Mouse (Mus musculus) left cerebral cortex, adult 9 months (tissue): Measurements from ENCODE around the gene Ror1.

Experiments used
- DNase-seq, 2 experiments: peaks; one replicate each; pipeline ENCODE4 v3.0.0; 2022; ENCODE audit warnings: low spot score in 2 of 2

The Ror1 gene

GRCm38 (mm10) chr4:100307365-100307764 lies 211.8 kb downstream of the Ror1 start:
- DNase-seq, result no peak

- peak in 1 of 2 experiments; percentile 2 for DNase-seq
Observed at GRCm38 (mm10) chr4:100311775-100312537, 216.4 kb downstream of the Ror1 start.

DNA sequence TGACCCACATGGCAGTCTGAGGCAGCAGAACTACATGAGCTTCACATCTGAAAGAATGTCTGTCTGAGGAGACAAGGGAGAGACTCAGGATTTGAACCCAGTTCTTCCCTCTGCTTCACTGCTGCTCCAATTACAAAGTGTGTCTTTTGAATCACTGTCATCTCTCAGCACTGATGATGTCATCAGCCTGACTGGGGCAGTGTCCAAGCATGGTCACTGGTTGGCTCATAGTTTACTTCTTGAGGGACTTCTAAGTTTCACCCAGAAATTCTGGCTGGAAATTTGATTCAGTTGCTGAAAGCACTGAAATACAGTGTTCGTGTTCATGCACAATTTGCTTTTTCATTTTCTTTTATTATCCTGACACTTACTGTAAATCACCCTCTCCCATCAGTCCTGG lies 219.5 kb downstream of the Ror1 start:
- no peak for DNase-seq

DNA sequence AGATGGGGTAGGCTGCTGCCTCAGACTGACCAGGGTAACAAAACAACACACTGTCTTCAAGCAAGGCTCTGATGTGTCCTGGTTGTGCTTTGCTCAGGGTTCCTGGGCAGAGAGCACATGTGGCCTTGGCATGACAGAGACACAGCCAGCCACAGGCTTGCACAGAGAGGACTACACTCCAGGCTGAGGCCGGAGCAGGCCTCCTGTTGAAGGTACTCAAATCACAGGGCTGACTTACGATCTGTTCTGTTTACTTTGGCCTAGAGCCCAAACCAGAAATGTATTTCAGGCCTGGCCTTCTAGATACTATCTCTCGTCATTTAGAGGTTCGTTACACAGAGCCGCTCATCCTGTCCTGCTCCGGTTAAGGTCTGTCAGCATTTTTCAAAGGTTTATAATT lies 226.2 kb downstream of the Ror1 start:
- no peak for DNase-seq

DNA sequence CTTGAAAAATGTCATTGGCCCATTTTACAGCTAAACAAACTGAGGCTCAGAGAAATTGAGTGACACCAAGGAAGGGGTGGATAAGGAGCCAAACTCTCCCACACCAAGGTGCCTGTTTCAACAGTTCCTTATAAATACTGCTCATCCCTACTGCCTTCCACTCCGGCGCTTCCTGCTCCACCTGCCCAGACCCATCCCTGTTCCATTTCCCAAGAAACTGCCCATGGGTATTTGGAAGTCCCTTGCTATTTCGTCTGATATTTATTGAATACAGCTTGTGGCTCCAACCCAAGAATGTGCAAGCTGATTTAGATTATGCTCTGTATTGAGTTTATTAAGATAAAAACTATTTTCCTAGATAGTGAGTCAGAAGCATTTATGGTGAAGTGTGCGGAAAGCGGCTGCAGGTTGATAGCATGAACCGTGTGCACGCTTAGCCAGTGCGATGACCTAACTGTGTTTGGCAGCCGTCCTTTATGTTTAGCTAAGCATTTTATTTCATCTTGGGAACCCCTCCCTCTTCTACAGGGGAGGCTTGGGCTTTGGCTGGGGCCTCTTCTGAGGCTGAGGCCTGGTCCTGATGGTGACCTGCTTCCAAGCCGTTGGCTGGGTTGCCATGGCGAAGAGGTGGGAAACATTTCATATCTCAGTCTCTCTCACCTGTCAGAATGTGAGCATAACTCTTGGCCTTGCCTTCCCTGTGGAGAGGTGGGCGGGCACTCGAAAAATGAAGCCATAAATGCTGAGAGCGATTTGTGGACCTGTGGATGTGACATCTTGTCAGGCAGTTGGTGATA lies 229.3 kb downstream of the Ror1 start:
- DNase-seq, result no peak

GRCm38 (mm10) chr4:100328361-100328970 lies 232.9 kb downstream of the Ror1 start:
- DNase-seq, result no peak

DNA sequence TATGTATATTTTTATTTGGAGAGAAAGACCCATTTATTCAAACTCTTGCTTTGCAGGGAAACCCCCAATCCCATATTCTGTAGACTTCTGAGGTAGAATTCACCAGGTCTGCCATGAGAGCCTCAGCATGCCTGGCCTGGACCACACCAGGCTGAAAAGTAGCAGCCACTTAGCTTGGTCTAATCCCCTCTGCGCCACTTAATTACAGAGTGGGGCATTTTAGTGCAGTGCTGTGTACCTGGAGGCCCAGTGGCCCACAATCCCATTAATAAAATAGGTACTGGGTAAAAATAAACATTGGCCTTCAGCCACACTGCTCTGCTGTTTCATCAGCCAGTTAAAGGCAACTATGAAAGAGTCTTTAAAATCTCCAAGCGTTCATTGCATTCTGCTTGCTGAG lies 239.6 kb downstream of the Ror1 start:
- DNase-seq, result no peak

- no peak for DNase-seq
Observed at GRCm38 (mm10) chr4:100347791-100348190, 252.2 kb downstream of the Ror1 start.

DNA sequence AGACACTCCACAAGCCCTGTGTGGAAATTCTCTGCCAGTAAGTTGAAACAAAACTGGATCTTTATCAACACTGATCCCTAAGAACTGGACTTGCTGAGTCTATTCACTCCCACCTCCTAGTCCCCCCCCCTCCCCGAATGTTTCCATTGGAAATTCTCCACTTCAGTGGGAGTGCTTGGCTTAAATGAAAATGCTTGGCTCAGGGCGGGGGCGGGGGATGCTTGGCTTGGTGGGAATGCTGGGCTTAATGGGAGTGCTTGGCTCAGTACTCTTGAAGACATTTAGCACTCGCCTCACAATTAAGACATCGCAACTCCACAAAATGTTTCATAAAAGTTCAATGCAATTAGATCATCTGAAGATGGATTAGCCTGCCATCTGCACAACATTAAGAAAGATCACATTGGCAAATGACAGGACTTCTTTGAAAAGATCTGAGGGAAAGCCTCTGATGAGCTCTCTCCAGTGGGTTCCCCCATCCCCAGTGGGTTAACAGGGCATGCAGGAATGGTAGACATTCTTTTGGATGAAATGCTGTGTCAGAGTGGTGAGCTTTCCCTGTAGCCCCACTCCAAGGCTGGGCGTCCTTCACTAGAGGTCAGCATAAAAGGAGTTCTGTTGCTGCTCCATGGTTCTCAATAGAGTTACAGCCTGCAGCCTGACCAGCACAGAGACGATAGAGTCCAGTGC lies 254.7 kb downstream of the Ror1 start:
- DNase-seq, result no peak

DNA sequence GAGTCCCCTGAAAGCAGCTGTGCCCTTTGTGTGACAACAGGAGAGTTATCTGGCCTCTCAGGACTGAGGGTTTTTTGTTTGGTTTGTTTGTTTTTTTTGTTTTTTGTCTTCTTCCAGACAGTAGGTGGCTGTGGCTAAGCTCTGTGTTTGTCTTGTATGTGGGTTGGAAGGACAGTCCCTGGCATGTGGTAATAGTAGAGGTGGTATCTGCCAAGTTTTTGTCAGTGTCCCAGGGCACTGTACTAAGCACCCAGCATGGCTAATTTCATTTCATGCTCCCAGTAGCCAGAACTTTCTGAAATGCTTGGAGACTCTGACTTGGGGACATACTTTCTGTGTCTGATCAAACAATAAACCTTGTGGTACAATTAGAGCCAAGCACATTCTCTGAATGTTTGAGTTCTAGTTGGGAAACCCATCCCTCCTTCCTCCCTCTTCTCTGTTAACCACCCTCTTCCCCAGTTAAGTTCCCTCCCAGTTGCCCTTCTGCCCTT lies 256.3 kb downstream of the Ror1 start:
- no peak for DNase-seq

DNA sequence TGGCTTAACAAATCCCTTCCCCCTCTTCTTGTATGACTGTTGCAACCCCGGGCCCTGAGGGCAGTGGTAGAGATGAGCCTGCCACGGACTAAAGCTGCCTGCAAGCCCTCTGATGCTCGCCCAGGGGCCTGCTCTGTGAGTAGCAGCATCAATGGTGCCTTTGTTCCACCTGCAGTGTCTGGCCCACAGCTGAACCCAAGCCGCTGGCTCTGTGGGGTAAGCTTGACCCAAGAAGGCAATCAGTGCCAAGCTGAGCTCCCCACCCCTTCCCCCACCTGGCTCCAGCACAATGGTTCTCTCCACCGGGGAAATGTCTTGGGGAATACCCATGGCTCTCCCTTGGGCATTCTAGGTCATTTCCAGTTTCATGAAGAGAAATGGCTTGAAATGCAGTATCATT lies 260.0 kb downstream of the Ror1 start:
- no peak for DNase-seq

GRCm38 (mm10) chr4:100357881-100358589 lies 262.4 kb downstream of the Ror1 start:
- no peak for DNase-seq

DNA sequence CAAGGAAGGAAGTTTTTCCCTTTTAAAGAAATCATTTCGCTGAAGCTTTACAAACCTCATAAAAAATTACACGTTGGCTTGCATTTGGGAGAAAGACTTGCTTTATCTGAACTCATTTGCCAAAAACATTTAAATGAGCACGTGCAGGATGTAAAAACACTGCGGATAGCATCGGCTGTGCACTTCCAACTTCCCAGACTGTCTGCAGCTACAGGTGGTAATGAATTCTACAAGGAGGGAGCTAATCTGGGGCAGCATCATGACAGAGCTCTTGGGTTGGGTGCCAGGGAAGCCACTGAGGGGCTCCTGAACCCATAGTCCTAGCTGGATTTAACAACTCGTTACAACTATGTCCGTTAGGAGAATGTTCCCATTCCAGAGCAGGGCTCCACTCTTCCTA lies 268.1 kb downstream of the Ror1 start:
- no peak for DNase-seq

- no peak for DNase-seq
Observed at GRCm38 (mm10) chr4:100368691-100369090, 273.1 kb downstream of the Ror1 start.

GRCm38 (mm10) chr4:100369541-100370174 lies 274.1 kb downstream of the Ror1 start:
- DNase-seq, result no peak

GRCm38 (mm10) chr4:100372806-100373205 lies 277.2 kb downstream of the Ror1 start:
- no peak for DNase-seq

DNA sequence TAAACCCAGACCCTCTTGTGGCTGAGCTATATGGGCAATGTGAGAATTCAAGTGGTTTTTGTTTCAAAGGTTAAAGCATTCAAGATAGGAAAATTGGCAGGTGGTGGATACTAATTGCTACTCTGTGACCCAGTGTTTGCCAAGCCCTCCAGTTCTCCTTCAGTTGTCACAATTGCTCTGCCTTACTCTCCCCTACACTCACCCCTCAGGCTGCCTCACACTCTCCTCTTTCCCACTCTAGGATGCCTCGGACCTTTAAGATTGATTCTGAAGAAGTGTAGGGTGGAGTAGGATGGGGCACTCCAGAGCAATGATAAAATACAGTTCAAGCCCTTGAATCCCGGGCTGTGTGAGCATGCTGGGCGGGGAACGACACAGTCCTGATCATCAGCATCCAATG lies 278.2 kb downstream of the Ror1 start:
- no peak for DNase-seq

GRCm38 (mm10) chr4:100375286-100375685 lies 279.7 kb downstream of the Ror1 start:
- no peak for DNase-seq

DNA sequence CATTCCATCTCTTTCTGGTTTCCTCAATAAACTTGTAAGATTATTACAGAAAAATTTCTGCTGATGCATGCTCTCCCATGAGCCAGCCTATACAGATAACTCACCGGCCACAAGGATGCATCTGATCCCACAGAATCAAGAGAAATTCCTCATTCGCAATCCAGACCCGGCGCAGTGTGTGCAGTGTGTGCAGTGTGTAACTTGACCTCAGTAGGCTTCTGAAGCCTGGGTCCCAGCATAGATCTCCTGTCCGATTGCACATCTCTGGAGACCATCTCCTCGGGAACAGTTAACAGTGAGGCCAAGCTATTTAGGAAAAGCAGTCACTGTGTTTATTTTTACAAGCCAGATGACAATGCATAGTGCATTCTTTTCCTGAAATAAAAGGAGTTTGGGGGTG lies 280.6 kb downstream of the Ror1 start:
- no peak for DNase-seq

GRCm38 (mm10) chr4:100377231-100377630 lies 281.6 kb downstream of the Ror1 start:
- DNase-seq, result no peak

GRCm38 (mm10) chr4:100377996-100378395 lies 282.4 kb downstream of the Ror1 start:
- no peak for DNase-seq
